Mouse (Mus musculus): ENCODE results near the gene Ppp1r1a.

Gene Ppp1r1a

GRCm38 (mm10) chr15:103537822-103538213 is at the start of gene Ppp1r1a:
Gene Ppp1r1a (minus strand): TSS chr15:103538003.
- DNase-seq (ENCODE audit: low spot score) = peak; percentile 10

GRCm38 (mm10) chr15:103585876-103586275 is 48.1 kb upstream of the Ppp1r1a start:
- no peak for DNase-seq (ENCODE audit: low spot score)

GRCm38 (mm10) chr15:103564981-103565380 is 27.2 kb upstream of the Ppp1r1a start, which contains the start of gene Glycam1:
Gene Glycam1 (minus strand): TSS chr15:103565081.
- no peak for DNase-seq (ENCODE audit: low spot score)

GRCm38 (mm10) chr15:103552096-103552690 is 14.4 kb upstream of the Ppp1r1a start:
- DNase-seq (ENCODE audit: low spot score) = peak; percentile 36

- no peak for DNase-seq (ENCODE audit: low spot score)
These were observed 13.2 kb upstream of the Ppp1r1a start for GRCm38 (mm10) chr15:103551053-103551452.

- DNase-seq (ENCODE audit: low spot score) = no peak
These were observed 11.7 kb upstream of the Ppp1r1a start for GRCm38 (mm10) chr15:103549475-103549874.

GRCm38 (mm10) chr15:103547983-103548382 is 10.2 kb upstream of the Ppp1r1a start:
- DNase-seq (ENCODE audit: low spot score) = no peak

GRCm38 (mm10) chr15:103542526-103542925 is 4.7 kb upstream of the Ppp1r1a start:
- no peak for DNase-seq (ENCODE audit: low spot score)

GRCm38 (mm10) chr15:103540646-103541045 is 2.8 kb upstream of the Ppp1r1a start:
- DNase-seq (ENCODE audit: low spot score) = no peak

GRCm38 (mm10) chr15:103539259-103539658 is 1.5 kb upstream of the Ppp1r1a start:
- no peak for DNase-seq (ENCODE audit: low spot score)

- no peak for DNase-seq (ENCODE audit: low spot score)
These were observed 587 bp downstream of the Ppp1r1a start for GRCm38 (mm10) chr15:103537011-103537821.

- no peak for DNase-seq (ENCODE audit: low spot score)
These were observed 1.3 kb downstream of the Ppp1r1a start for GRCm38 (mm10) chr15:103536456-103536855.

GRCm38 (mm10) chr15:103535786-103536185 is 2.0 kb downstream of the Ppp1r1a start:
- DNase-seq (ENCODE audit: low spot score) = no peak

GRCm38 (mm10) chr15:103535030-103535429 is 2.8 kb downstream of the Ppp1r1a start:
- no peak for DNase-seq (ENCODE audit: low spot score)

GRCm38 (mm10) chr15:103534054-103534620 is 3.7 kb downstream of the Ppp1r1a start:
- no peak for DNase-seq (ENCODE audit: low spot score)

GRCm38 (mm10) chr15:103530372-103530771 is 7.4 kb downstream of the Ppp1r1a start:
- DNase-seq (ENCODE audit: low spot score) = peak; percentile 51

GRCm38 (mm10) chr15:103523156-103523555 is 14.6 kb downstream of the Ppp1r1a start:
- no peak for DNase-seq (ENCODE audit: low spot score)

- DNase-seq (ENCODE audit: low spot score) = peak; percentile 48
These were observed 15.2 kb downstream of the Ppp1r1a start for GRCm38 (mm10) chr15:103522458-103523099.

GRCm38 (mm10) chr15:103519386-103520378 is 18.1 kb downstream of the Ppp1r1a start:
- no peak for DNase-seq (ENCODE audit: low spot score)

- DNase-seq (ENCODE audit: low spot score) = no peak
These were observed 19.0 kb downstream of the Ppp1r1a start for GRCm38 (mm10) chr15:103518600-103519385.
